ENCODE assay signal across 10 mouse cellular contexts in the genomic region with DNA sequence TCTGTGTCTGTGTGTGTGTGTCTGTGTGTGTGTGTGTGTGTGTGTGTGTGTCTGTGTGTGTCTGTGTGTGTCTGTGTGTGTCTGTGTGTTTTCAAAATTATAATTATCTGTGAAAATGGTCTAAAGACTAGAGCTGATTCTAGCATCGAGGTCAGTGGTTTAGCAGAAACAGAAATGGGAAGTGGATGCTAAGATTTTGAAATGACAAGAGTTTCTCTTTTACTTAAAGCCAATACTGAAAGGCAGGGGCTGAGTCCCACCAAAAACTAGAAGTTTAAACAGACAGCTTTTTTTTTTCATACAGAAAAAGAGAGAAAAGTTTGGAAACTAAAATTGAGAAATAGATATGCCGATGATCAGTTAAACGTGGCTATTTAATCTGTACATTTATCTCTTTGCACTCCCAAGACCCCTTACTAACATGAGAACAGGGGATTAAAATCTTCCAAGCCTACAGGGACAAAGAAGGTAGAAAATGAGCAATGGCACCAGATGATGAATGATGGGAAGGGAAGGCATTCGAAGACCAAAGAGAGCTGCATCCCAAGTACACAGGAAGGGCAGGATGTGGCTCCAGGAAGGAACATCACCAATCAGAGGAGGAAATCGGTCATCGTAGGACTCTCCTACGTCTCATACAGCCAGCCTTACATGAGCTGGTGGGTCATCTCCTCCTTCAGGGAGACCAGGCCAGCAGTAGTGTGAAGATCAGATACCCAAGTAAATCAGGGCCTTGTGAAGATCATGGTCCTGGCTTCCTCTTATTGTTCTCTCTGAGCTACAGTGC.
"Had no signal": no experiment of that assay in that cellular context is flagged by ENCODE, and none has a peak within 500 bp of the region (broad histone marks: within the 10 kb centered on the region; RNA-seq: fewer than 3 reads in every experiment).

No protein-coding gene starts in this region.

- ATAC-seq: inflammation-experienced regulatory T-cells, adult 6 months; intestine, postnatal 0 days; liver, postnatal 0 days had no signal

- DNase-seq: liver; liver, embryonic 13.5 days; liver, postnatal 0 days; lung, postnatal 14 days; midbrain, embryonic 14.5 days; right cerebral cortex, adult 18-20 months; right cerebral cortex, postnatal 25 days; thymus, postnatal 4 days had no signal
